Mouse (Mus musculus) MEL (cell line): Measurements from ENCODE around the gene Prkag2. TPM values are rescaled to one million over a fixed set of nuclear protein-coding genes. Genes with fewer than 3 reads are reported as not detected.

ENCODE experiments used
- DNase-seq: peaks from one replicate; pipeline ENCODE4 v3.0.0; 2011; ENCODE audit warnings: low read depth, low spot score
- H3K27ac ChIP-seq: 2 replicates; pipeline ENCODE4 v1.5.1; 2012; ENCODE audit warnings: low read depth, mild to moderate bottlenecking, control low read depth, low read length, moderate library complexity; ENCODE audit not compliant: control insufficient read depth
- H3K27me3 ChIP-seq, 2 experiments: fragments of 150-350 bp in 1 of 2; sonication (generic) in 1 of 2; 2 replicates each; pipeline ENCODE4 v1.6.1; 2012; ENCODE audit warnings: low read length in 2 of 2, mild to moderate bottlenecking in 2 of 2, improper control_type of control experiment in 1 of 2, moderate library complexity in 1 of 2; ENCODE audit not compliant: insufficient read depth in 2 of 2, control insufficient read depth in 1 of 2
- H3K36me3 ChIP-seq, 2 experiments: 2 replicates each; pipeline ENCODE4 v1.6.1; 2012 to 2014; ENCODE audit warnings: low read length in 2 of 2, improper control_type of control experiment in 1 of 2, inconsistent platforms in 1 of 2, mild to moderate bottlenecking in 1 of 2; ENCODE audit not compliant: insufficient read depth in 2 of 2, control insufficient read depth in 1 of 2
- H3K4me1 ChIP-seq, 2 experiments: fragments of 150-350 bp in 1 of 2; sonication (generic) in 1 of 2; 2 replicates each; pipeline ENCODE4 v1.6.1; 2012; ENCODE audit warnings: low read length in 2 of 2, improper control_type of control experiment in 1 of 2, mild to moderate bottlenecking in 1 of 2; ENCODE audit not compliant: insufficient read depth in 2 of 2, control insufficient read depth in 1 of 2
- H3K4me3 ChIP-seq, 2 experiments: fragments of 150-350 bp in 1 of 2; sonication (generic) in 1 of 2; 2 replicates each; pipeline ENCODE4 v1.5.1; 2012; ENCODE audit warnings: low read depth in 2 of 2, low read length in 2 of 2, mild to moderate bottlenecking in 2 of 2, moderate library complexity in 2 of 2, control low read depth in 1 of 2, improper control_type of control experiment in 1 of 2; ENCODE audit not compliant: control insufficient read depth in 1 of 2, insufficient read depth in 1 of 2
- H3K79me2 ChIP-seq: 2 replicates; pipeline ENCODE4 v1.6.1; 2012; ENCODE audit warnings: mild to moderate bottlenecking, low read length, moderate library complexity; ENCODE audit not compliant: control insufficient read depth, poor library complexity, insufficient read depth
- H3K9ac ChIP-seq: 2 replicates; pipeline ENCODE4 v1.6.1; 2012; ENCODE audit warnings: low read depth, mild to moderate bottlenecking, control low read depth, low read length, moderate library complexity; ENCODE audit not compliant: control insufficient read depth, poor library complexity, severe bottlenecking
- H3K9me3 ChIP-seq: fragments of 150-350 bp; sonication (generic); replicated peaks from 2 replicates; pipeline ENCODE4 v1.6.1; 2012; ENCODE audit warnings: mild to moderate bottlenecking, low read length, improper control_type of control experiment, moderate library complexity; ENCODE audit not compliant: insufficient read depth
- BHLHE40 ChIP-seq: IDR thresholded peaks from 2 replicates; pipeline ENCODE4 v1.6.1; 2012; ENCODE audit warnings: low read depth, mild to moderate bottlenecking, inconsistent platforms, low read length, improper control_type of control experiment, borderline replicate concordance
- CHD1 ChIP-seq: IDR thresholded peaks from 2 replicates; pipeline ENCODE4 v1.6.1; 2012; ENCODE audit warnings: low read depth, mild to moderate bottlenecking, inconsistent platforms, low read length, improper control_type of control experiment
- ELF1 ChIP-seq: IDR thresholded peaks from 2 replicates; pipeline ENCODE4 v1.6.1; 2014; ENCODE audit warnings: low read depth, mild to moderate bottlenecking, inconsistent platforms, low read length, improper control_type of control experiment, moderate library complexity
- EP300 ChIP-seq, 2 experiments: IDR thresholded peaks; 2 replicates each; pipeline ENCODE4 v1.6.1; 2011; ENCODE audit warnings: improper control_type of control experiment in 2 of 2, low read length in 2 of 2, low read depth in 1 of 2, mild to moderate bottlenecking in 1 of 2
- ETS1 ChIP-seq: IDR thresholded peaks from 2 replicates; pipeline ENCODE4 v1.6.1; 2012; ENCODE audit warnings: low read depth, mild to moderate bottlenecking, inconsistent platforms, low read length, improper control_type of control experiment, moderate library complexity
- GABPA ChIP-seq: IDR thresholded peaks from 2 replicates; pipeline ENCODE4 v1.6.1; 2012; ENCODE audit warnings: low read depth, mild to moderate bottlenecking, inconsistent platforms, low read length, improper control_type of control experiment, moderate library complexity
- GATA1 ChIP-seq: IDR thresholded peaks from 2 replicates; pipeline ENCODE4 v1.6.1; 2011; ENCODE audit warnings: low read depth, low read length, improper control_type of control experiment
- MXI1 ChIP-seq: IDR thresholded peaks from 2 replicates; pipeline ENCODE4 v1.6.1; 2011; ENCODE audit warnings: mild to moderate bottlenecking, low read depth, low read length, improper control_type of control experiment
- MYC ChIP-seq: IDR thresholded peaks from 2 replicates; pipeline ENCODE4 v1.6.1; 2011; ENCODE audit warnings: low read depth, mild to moderate bottlenecking, low read length, improper control_type of control experiment, moderate library complexity
- RCOR1 ChIP-seq: IDR thresholded peaks from 2 replicates; pipeline ENCODE4 v1.6.1; 2012; ENCODE audit warnings: low read depth, mild to moderate bottlenecking, inconsistent platforms, low read length, improper control_type of control experiment
- TAL1 ChIP-seq: IDR thresholded peaks from 2 replicates; pipeline ENCODE4 v1.6.1; 2012; ENCODE audit warnings: mild to moderate bottlenecking, inconsistent platforms, low read length, moderate library complexity, mixed read lengths
- TBP ChIP-seq: IDR thresholded peaks from 2 replicates; pipeline ENCODE4 v1.8.0; 2011; ENCODE audit warnings: low read depth, low read length, improper control_type of control experiment
- TCF12 ChIP-seq: IDR thresholded peaks from 2 replicates; pipeline ENCODE4 v1.6.1; 2014; ENCODE audit warnings: low read depth, mild to moderate bottlenecking, inconsistent platforms, low read length, improper control_type of control experiment, moderate library complexity
- UBTF ChIP-seq: IDR thresholded peaks from 2 replicates; pipeline ENCODE4 v1.6.1; 2012; ENCODE audit warnings: low read depth, mild to moderate bottlenecking, inconsistent platforms, low read length, improper control_type of control experiment, moderate library complexity, borderline replicate concordance; ENCODE audit not compliant: insufficient read depth
- USF1 ChIP-seq: IDR thresholded peaks from 2 replicates; pipeline ENCODE4 v1.6.1; 2014; ENCODE audit warnings: low read depth, mild to moderate bottlenecking, inconsistent platforms, low read length, improper control_type of control experiment, moderate library complexity
- ZKSCAN1 ChIP-seq: IDR thresholded peaks from 2 replicates; pipeline ENCODE4 v1.6.1; 2012; ENCODE audit warnings: low read depth, mild to moderate bottlenecking, inconsistent platforms, low read length, improper control_type of control experiment, moderate library complexity
- ZMIZ1 ChIP-seq: IDR thresholded peaks from 2 replicates; pipeline ENCODE4 v1.6.1; 2012; ENCODE audit warnings: low read depth, mild to moderate bottlenecking, inconsistent platforms, low read length, improper control_type of control experiment, moderate library complexity
- polyA plus RNA-seq, 2 experiments: library from polyadenylated mRNA; stranded (reverse) in 1 of 2; unstranded in 1 of 2; fragments of >175 nt in 1 of 2; fragments of >200 nt in 1 of 2; gene quantifications; 2 replicates each; pipeline versions ENCODE4 v1.2.1 to v1.2.4; 2012; ENCODE audit warnings: low replicate concordance in 2 of 2, low read depth in 1 of 2; ENCODE audit not compliant: insufficient read length in 2 of 2, insufficient read depth in 1 of 2, missing spikeins in 1 of 2
- total RNA-seq: library from RNA; depleted of rRNA; stranded (reverse); fragments of 300-350 nt; gene quantifications from 2 replicates; pipeline ENCODE4 v1.2.3, GENCODE M21; 2012

The Prkag2 gene
- total and polyA plus RNA-seq, 3 experiments: 8.0 to 27.9 TPM; not detected in 1

- TF ChIP-seq ZMIZ1 (no peak), ZKSCAN1 (0 out of 2 replicates have a peak, but pooled peaks have one; percentile 23)
Observed at GRCm38 (mm10) chr5:24969241-24969880, 131.1 kb downstream of the Prkag2 start (continued).

GRCm38 (mm10) chr5:24968792-24969191 lies 131.7 kb downstream of the Prkag2 start:
- peaks cover 0 to 24% of the 10 kb centered on the region in 2 experiments; a peak in 2 of 4 replicates for H3K36me3 ChIP-seq
- H3K27ac ChIP-seq: peak overlapping the region; percentile 27
- H3K4me1 ChIP-seq: peaks cover 15 to 33% of the 10 kb centered on the region in 2 experiments
- H3K27me3 ChIP-seq: no peaks in the 10 kb centered on the region
- no peaks in the 10 kb centered on the region for H3K79me2 ChIP-seq
- H3K9ac ChIP-seq: no peak overlapping the region
- no peak overlapping the region for H3K4me3 ChIP-seq
- H3K9me3 ChIP-seq: no peaks in the 10 kb centered on the region
- TF ChIP-seq MYC: 0 out of 2 replicates have a peak, but pooled peaks have one; percentile 32
- 0 out of 2 replicates have a peak, but pooled peaks have one; percentile 14 for TF ChIP-seq ELF1
- peak; percentile 78; the same call in 1 of the 2 replicates for TF ChIP-seq BHLHE40
- TF ChIP-seq TBP: 0 out of 2 replicates have a peak, but pooled peaks have one; percentile 33
- TF ChIP-seq GATA1: peak; percentile 83
- TF ChIP-seq CHD1: no peak
- TF ChIP-seq TAL1: peak; percentile 84
- TF ChIP-seq UBTF: 0 out of 2 replicates have a peak, but pooled peaks have one; percentile 39
- TF ChIP-seq USF1: no peak
- no peak for TF ChIP-seq GABPA
- TF ChIP-seq ETS1: peak; percentile 85
- peak; percentile 98 for TF ChIP-seq RCOR1
- TF ChIP-seq MXI1: peak; percentile 43; the same call in 1 of the 2 replicates
- peak in 1 of 2 experiments; percentile 70; a peak in 3 of 4 replicates for TF ChIP-seq EP300 (IDR thresholded peaks at IDR 0.05; ENCODE audit: low read depth in 1 of 2, low read length in 2 of 2)
- TF ChIP-seq TCF12: peak; percentile 95
- DNase-seq: peak; percentile 91
